In genomic region chr1:137225418-137225817, GRCm38 (mm10) we compare ENCODE assay signal across 10 mouse cellular contexts.
DNase-seq lines count a peak whose midpoint lies in the region; ATAC-seq and TF ChIP-seq lines count a peak whose summit lies in the region.
"Had no signal": no experiment of that assay in that cellular context is flagged by ENCODE, and none has a peak within 500 bp of the region (broad histone marks: within the 10 kb centered on the region; RNA-seq: fewer than 3 reads in every experiment).

No protein-coding gene starts in this region.

- no peaks in the 10 kb centered on the region for H3K36me3 ChIP-seq in thymus, adult 2 months (ENCODE audit: control insufficient read depth, insufficient read depth, low read length)
- H3K36me3 ChIP-seq in intestine, embryonic 15.5 days: no peaks in the 10 kb centered on the region
- no peaks in the 10 kb centered on the region for H3K36me3 ChIP-seq in limb, embryonic 14.5 days (ENCODE audit: control insufficient read depth, insufficient read depth, low read length)

- peaks cover 4% of the 10 kb centered on the region; the same call in 1 of the 2 replicates for H3K4me1 ChIP-seq in thymus, adult 2 months (replicated peaks; ENCODE audit: control insufficient read depth, insufficient read depth, low read length)
- peaks cover 9% of the 10 kb centered on the region for H3K4me1 ChIP-seq in intestine, embryonic 15.5 days (replicated peaks)
- H3K4me1 ChIP-seq in limb, embryonic 14.5 days (ENCODE audit: control insufficient read depth, insufficient read depth, low read length): no peaks in the 10 kb centered on the region

- H3K4me3 ChIP-seq in thymus, adult 2 months (ENCODE audit: control insufficient read depth, insufficient read depth, low read length): no peak overlapping the region
- H3K4me3 ChIP-seq in intestine, embryonic 15.5 days (replicated peaks): no peak overlapping the region
- no peak overlapping the region for H3K4me3 ChIP-seq in limb, embryonic 14.5 days (replicated peaks; ENCODE audit: low read length)
- H3K4me3 ChIP-seq: erythroblast, embryonic 14.5 days had no signal

- peak; percentile 80 for ATAC-seq in intestine, embryonic 15.5 days
- ATAC-seq in limb, embryonic 14.5 days (ENCODE audit: low FRiP score, low read depth): peak; percentile 60; the same call in 1 of the 2 replicates

- TF ChIP-seq CTCF in thymus, adult 2 months (IDR thresholded peaks at IDR 0.05; ENCODE audit: borderline replicate concordance, control insufficient read depth, extremely low read depth, insufficient read depth, low read length, poor library complexity): no peak

- H3K27me3 ChIP-seq in thymus, adult 2 months (ENCODE audit: control insufficient read depth, insufficient read depth, low read length): no peaks in the 10 kb centered on the region
- H3K27me3 ChIP-seq in intestine, embryonic 15.5 days (replicated peaks): no peaks in the 10 kb centered on the region
- H3K27me3 ChIP-seq in limb, embryonic 14.5 days (ENCODE audit: control insufficient read depth, insufficient read depth, low read length): 0 out of 2 replicates have a peak, but pooled peaks cover 5% of the 10 kb centered on the region

- H3K9me3 ChIP-seq in intestine, embryonic 15.5 days: no peaks in the 10 kb centered on the region
- H3K9me3 ChIP-seq in limb, embryonic 14.5 days (ENCODE audit: control insufficient read depth, low read length): 0 out of 2 replicates have a peak, but pooled peaks cover 4% of the 10 kb centered on the region

- WGBS in thymus, adult 2 months: 34% methylated on average over 3 of the region's 3 CpGs
- 29% methylated on average over 3 of the region's 3 CpGs for WGBS in intestine, embryonic 15.5 days
- WGBS in limb, embryonic 14.5 days: 27% methylated on average over 3 of the region's 3 CpGs

- no peak for TF ChIP-seq POLR2A in thymus, adult 2 months (IDR thresholded peaks at IDR 0.05; ENCODE audit: control insufficient read depth, extremely low read depth, insufficient read depth, low read length, poor library complexity)
- TF ChIP-seq POLR2A in limb, embryonic 14.5 days (IDR thresholded peaks at IDR 0.05; ENCODE audit: borderline replicate concordance, extremely low read depth, insufficient read depth, insufficient read length): no peak

- H3K27ac ChIP-seq in thymus, adult 2 months (ENCODE audit: control insufficient read depth, insufficient read depth, low read length): no peak overlapping the region
- H3K27ac ChIP-seq in intestine, embryonic 15.5 days: no peak overlapping the region
- no peak overlapping the region for H3K27ac ChIP-seq in limb, embryonic 14.5 days (replicated peaks; ENCODE audit: low read depth, low read length)
- H3K27ac ChIP-seq: macrophage had no signal

- no peak overlapping the region for H3K9ac ChIP-seq in intestine, embryonic 15.5 days
- no peak overlapping the region for H3K9ac ChIP-seq in limb, embryonic 14.5 days (ENCODE audit: low read depth, low read length, severe bottlenecking)

- no peak overlapping the region for H3K4me2 ChIP-seq in intestine, embryonic 15.5 days (replicated peaks)
- H3K4me2 ChIP-seq in limb, embryonic 14.5 days (replicated peaks; ENCODE audit: low read depth, low read length, severe bottlenecking): no peak overlapping the region

- peak; percentile 20 for DNase-seq in thymus, postnatal 0 days (ENCODE audit: low spot score)
- DNase-seq in thymus, adult 2 months: no peak
- peak; percentile 55 for DNase-seq in embryo, embryonic 9.5 days (ENCODE audit: extremely low spot score)
- peak; percentile 86 for DNase-seq in limb, embryonic 14.5 days (ENCODE audit: low spot score)
- DNase-seq in retina, adult 2 months (ENCODE audit: low read depth, low spot score): peak; percentile 23
- no peak for DNase-seq in thymus, postnatal 14 days
- no peak for DNase-seq in spleen, postnatal 14 days (ENCODE audit: low spot score in 2 of 2)

Comparison
In these comparisons a context has a peak if more than half of its experiments do, and no peak if none do; other contexts are left out.
1. DNase-seq: peak in thymus, postnatal 0 days (single experiment), embryo, embryonic 9.5 days (single experiment), limb, embryonic 14.5 days (single experiment) and retina, adult 2 months (single experiment); none in thymus, adult 2 months (single experiment), thymus, postnatal 14 days (single experiment) and spleen, postnatal 14 days (0 of 2).